Mouse (Mus musculus) MEL (cell line): ENCODE results near the gene Med16. TPM values are rescaled to one million over a fixed set of nuclear protein-coding genes. Genes with fewer than 3 reads are reported as not detected.

ENCODE experiments used
- DNase-seq: peaks from one replicate; pipeline ENCODE4 v3.0.0; 2011; ENCODE audit warnings: low read depth, low spot score
- H3K27ac ChIP-seq: 2 replicates; pipeline ENCODE4 v1.5.1; 2012; ENCODE audit warnings: low read depth, mild to moderate bottlenecking, control low read depth, low read length, moderate library complexity; ENCODE audit not compliant: control insufficient read depth
- H3K27me3 ChIP-seq, 2 experiments: fragments of 150-350 bp in 1 of 2; sonication (generic) in 1 of 2; 2 replicates each; pipeline ENCODE4 v1.6.1; 2012; ENCODE audit warnings: low read length in 2 of 2, mild to moderate bottlenecking in 2 of 2, improper control_type of control experiment in 1 of 2, moderate library complexity in 1 of 2; ENCODE audit not compliant: insufficient read depth in 2 of 2, control insufficient read depth in 1 of 2
- H3K36me3 ChIP-seq, 2 experiments: 2 replicates each; pipeline ENCODE4 v1.6.1; 2012 to 2014; ENCODE audit warnings: low read length in 2 of 2, improper control_type of control experiment in 1 of 2, inconsistent platforms in 1 of 2, mild to moderate bottlenecking in 1 of 2; ENCODE audit not compliant: insufficient read depth in 2 of 2, control insufficient read depth in 1 of 2
- H3K4me1 ChIP-seq, 2 experiments: fragments of 150-350 bp in 1 of 2; sonication (generic) in 1 of 2; 2 replicates each; pipeline ENCODE4 v1.6.1; 2012; ENCODE audit warnings: low read length in 2 of 2, improper control_type of control experiment in 1 of 2, mild to moderate bottlenecking in 1 of 2; ENCODE audit not compliant: insufficient read depth in 2 of 2, control insufficient read depth in 1 of 2
- H3K4me3 ChIP-seq, 2 experiments: fragments of 150-350 bp in 1 of 2; sonication (generic) in 1 of 2; 2 replicates each; pipeline ENCODE4 v1.5.1; 2012; ENCODE audit warnings: low read depth in 2 of 2, low read length in 2 of 2, mild to moderate bottlenecking in 2 of 2, moderate library complexity in 2 of 2, control low read depth in 1 of 2, improper control_type of control experiment in 1 of 2; ENCODE audit not compliant: control insufficient read depth in 1 of 2, insufficient read depth in 1 of 2
- H3K79me2 ChIP-seq: 2 replicates; pipeline ENCODE4 v1.6.1; 2012; ENCODE audit warnings: mild to moderate bottlenecking, low read length, moderate library complexity; ENCODE audit not compliant: control insufficient read depth, poor library complexity, insufficient read depth
- H3K9ac ChIP-seq: 2 replicates; pipeline ENCODE4 v1.6.1; 2012; ENCODE audit warnings: low read depth, mild to moderate bottlenecking, control low read depth, low read length, moderate library complexity; ENCODE audit not compliant: control insufficient read depth, poor library complexity, severe bottlenecking
- H3K9me3 ChIP-seq: fragments of 150-350 bp; sonication (generic); replicated peaks from 2 replicates; pipeline ENCODE4 v1.6.1; 2012; ENCODE audit warnings: mild to moderate bottlenecking, low read length, improper control_type of control experiment, moderate library complexity; ENCODE audit not compliant: insufficient read depth
- E2F4 ChIP-seq: IDR thresholded peaks from 2 replicates; pipeline ENCODE4 v1.6.1; 2011; ENCODE audit warnings: low read depth, low read length, improper control_type of control experiment, borderline replicate concordance
- MEF2A ChIP-seq: IDR thresholded peaks from 2 replicates; pipeline ENCODE4 v1.6.1; 2014; ENCODE audit warnings: low read depth, mild to moderate bottlenecking, inconsistent platforms, low read length, improper control_type of control experiment; ENCODE audit not compliant: poor library complexity, insufficient replicate concordance, severe bottlenecking; ENCODE audit errors: extremely low read depth
- NRF1 ChIP-seq: IDR thresholded peaks from 2 replicates; pipeline ENCODE4 v1.6.1; 2014; ENCODE audit warnings: low read depth, mild to moderate bottlenecking, inconsistent platforms, low read length, improper control_type of control experiment, moderate library complexity; ENCODE audit not compliant: poor library complexity, insufficient read depth, severe bottlenecking
- POLR2A ChIP-seq, 2 experiments: IDR thresholded peaks; 2 replicates each; pipeline ENCODE4 v1.6.1; 2011 to 2012; ENCODE audit warnings: low read length in 2 of 2, mild to moderate bottlenecking in 2 of 2, control low read depth in 1 of 2, improper control_type of control experiment in 1 of 2, low read depth in 1 of 2, moderate library complexity in 1 of 2; ENCODE audit not compliant: control insufficient read depth in 1 of 2, insufficient read depth in 1 of 2, poor library complexity in 1 of 2
- POLR2AphosphoS5 ChIP-seq: IDR thresholded peaks from 2 replicates; pipeline ENCODE4 v1.6.1; 2012; ENCODE audit warnings: low read depth, borderline replicate concordance, mild to moderate bottlenecking, inconsistent platforms, low read length, moderate library complexity, mixed read lengths
- ZKSCAN1 ChIP-seq: IDR thresholded peaks from 2 replicates; pipeline ENCODE4 v1.6.1; 2012; ENCODE audit warnings: low read depth, mild to moderate bottlenecking, inconsistent platforms, low read length, improper control_type of control experiment, moderate library complexity
- polyA plus RNA-seq, 2 experiments: library from polyadenylated mRNA; stranded (reverse) in 1 of 2; unstranded in 1 of 2; fragments of >175 nt in 1 of 2; fragments of >200 nt in 1 of 2; gene quantifications; 2 replicates each; pipeline versions ENCODE4 v1.2.1 to v1.2.4; 2012; ENCODE audit warnings: low replicate concordance in 2 of 2, low read depth in 1 of 2; ENCODE audit not compliant: insufficient read length in 2 of 2, insufficient read depth in 1 of 2, missing spikeins in 1 of 2
- total RNA-seq: library from RNA; depleted of rRNA; stranded (reverse); fragments of 300-350 nt; gene quantifications from 2 replicates; pipeline ENCODE4 v1.2.3, GENCODE M21; 2012

Gene Med16
- total and polyA plus RNA-seq, 3 experiments, result 17.3 to 41.2 TPM; not detected in 1

DNA sequence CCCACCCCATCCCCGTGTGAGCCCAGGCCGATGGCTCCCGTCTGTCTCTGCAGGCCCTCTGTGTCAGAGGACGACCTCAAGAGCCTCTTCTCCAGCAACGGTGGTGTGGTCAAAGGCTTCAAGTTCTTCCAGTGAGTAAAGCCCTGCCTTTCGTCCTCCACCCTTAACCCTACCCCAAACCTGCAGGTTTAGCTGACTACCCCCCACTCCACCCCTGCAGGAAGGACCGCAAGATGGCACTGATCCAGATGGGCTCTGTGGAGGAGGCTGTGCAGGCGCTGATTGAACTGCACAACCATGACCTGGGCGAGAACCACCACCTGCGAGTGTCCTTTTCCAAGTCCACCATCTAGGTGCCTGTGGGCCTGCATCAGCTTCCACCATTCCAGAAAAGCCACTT, 45.8 kb downstream of the Med16 start:
- no peak for DNase-seq
- H3K79me2 ChIP-seq, result peaks cover 22% of the 10 kb centered on the region
- H3K27ac ChIP-seq, result no peak overlapping the region
- peaks cover 5 to 16% of the 10 kb centered on the region in 2 experiments for H3K36me3 ChIP-seq
- H3K27me3 ChIP-seq, result no peaks in the 10 kb centered on the region
- peaks cover 0 to 4% of the 10 kb centered on the region in 2 experiments; a peak in 1 of 4 replicates for H3K4me1 ChIP-seq
- H3K9ac ChIP-seq, result no peak overlapping the region
- H3K9me3 ChIP-seq, result no peaks in the 10 kb centered on the region
- no peak for TF ChIP-seq ZKSCAN1
- TF ChIP-seq, all 39 proteins: peak for 0
- H3K4me3 ChIP-seq, result no peak overlapping the region

DNA sequence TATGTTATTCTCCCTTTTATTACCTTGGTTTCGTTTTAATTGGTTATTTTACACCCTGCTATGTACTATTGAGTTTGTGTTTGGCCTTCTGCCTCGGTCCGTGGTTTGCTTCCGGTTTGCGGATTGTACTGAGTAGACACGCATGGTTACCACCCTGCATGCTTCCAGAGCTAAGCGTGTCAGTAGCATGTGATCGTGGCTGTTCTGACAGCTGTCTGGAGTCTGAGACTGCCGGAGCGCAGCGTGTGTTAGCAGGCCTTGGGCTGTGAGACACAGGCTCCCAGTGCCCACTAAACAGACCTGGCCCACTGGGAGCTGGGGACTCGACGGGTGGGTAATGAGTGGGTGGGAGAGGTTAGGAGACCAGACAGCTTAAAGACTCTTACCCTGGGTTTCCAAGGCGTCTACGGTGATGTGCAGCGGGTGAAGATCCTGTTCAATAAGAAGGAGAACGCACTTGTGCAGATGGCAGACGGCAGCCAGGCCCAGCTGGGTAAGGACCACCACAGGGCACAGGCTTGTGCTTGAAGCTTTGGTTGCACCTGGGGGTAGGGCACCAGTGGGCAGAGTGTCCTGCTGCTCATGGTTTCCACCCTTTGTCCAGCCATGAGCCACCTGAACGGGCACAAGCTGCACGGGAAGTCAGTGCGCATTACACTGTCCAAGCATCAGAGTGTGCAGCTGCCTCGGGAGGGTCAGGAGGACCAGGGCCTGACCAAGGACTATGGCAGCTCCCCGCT, 46.5 kb downstream of the Med16 start:
- TF ChIP-seq POLR2A (IDR thresholded peaks at IDR 0.05; ENCODE audit: control insufficient read depth in 1 of 2, insufficient read depth in 1 of 2, low read depth in 1 of 2, low read length in 2 of 2, poor library complexity in 1 of 2) (0 out of 4 replicates have a peak, but pooled peaks of 1 of the 2 experiments have one; percentile 20), E2F4 (no peak), POLR2AphosphoS5 (peak; percentile 16; the same call in 1 of the 2 replicates)
- no peaks in the 10 kb centered on the region for H3K27me3 ChIP-seq
- no peak overlapping the region for H3K4me3 ChIP-seq
- peaks cover 11 to 16% of the 10 kb centered on the region in 2 experiments for H3K36me3 ChIP-seq
- peaks cover 29% of the 10 kb centered on the region for H3K79me2 ChIP-seq
- no peak for DNase-seq
- H3K27ac ChIP-seq, result no peak overlapping the region
- peaks cover 1 to 11% of the 10 kb centered on the region in 2 experiments; a peak in 2 of 4 replicates for H3K4me1 ChIP-seq
- no peaks in the 10 kb centered on the region for H3K9me3 ChIP-seq
- no peak overlapping the region for H3K9ac ChIP-seq

DNA sequence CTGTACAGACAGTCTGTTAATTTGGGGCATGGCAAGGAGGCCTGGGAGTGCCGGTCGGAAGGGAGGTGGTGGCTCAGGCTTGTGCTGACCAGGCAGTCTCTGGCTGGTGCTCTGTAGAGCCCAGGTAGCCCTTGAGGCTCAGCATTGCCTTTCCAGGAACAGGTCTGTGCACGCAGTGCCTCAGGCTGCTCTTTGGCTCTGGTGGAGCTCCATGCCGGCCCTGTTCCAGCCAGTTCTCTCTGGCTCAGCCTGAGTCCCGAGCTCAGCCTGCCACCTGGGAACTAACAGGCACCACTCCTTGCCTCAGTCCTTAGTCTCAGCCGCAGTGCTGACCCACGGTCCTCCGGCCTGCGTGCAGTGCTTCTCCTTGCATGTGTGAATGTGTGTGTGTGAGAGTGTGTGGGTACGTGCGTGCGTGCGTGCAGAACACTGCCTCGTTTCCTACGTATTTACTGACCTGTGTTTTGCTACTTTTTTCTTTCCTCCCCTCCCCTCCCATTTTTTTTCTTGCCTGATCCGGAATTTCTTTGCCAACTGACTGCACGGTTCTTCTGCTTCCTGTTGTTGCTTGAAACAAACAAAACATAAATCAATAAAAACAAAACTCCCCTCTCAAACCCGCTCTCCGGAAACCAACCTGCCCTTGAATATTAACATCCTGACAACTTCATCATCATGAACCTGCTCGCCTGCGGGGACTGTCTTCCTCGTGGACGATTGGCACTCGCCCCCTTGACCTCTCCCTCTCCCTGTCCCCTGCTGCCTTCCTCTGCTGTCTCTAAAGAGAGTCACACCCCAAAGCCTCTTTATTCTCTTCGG, 47.3 kb downstream of the Med16 start:
- H3K9me3 ChIP-seq, result no peaks in the 10 kb centered on the region
- peaks cover 2 to 17% of the 10 kb centered on the region in 2 experiments; a peak in 2 of 4 replicates for H3K4me1 ChIP-seq
- no peaks in the 10 kb centered on the region for H3K27me3 ChIP-seq
- H3K9ac ChIP-seq, result no peak overlapping the region
- no peak for DNase-seq
- no peak overlapping the region for H3K27ac ChIP-seq
- peaks cover 37% of the 10 kb centered on the region for H3K79me2 ChIP-seq
- no peak for TF ChIP-seq NRF1
- no peak for TF ChIP-seq MEF2A
- peaks cover 18 to 19% of the 10 kb centered on the region in 2 experiments for H3K36me3 ChIP-seq
- no peak overlapping the region for H3K4me3 ChIP-seq
